Comparison of ENCODE assay signal across 10 mouse cellular contexts in genomic region chr19:46525691-46526631, GRCm38 (mm10). TPM values are rescaled to one million over a fixed set of nuclear protein-coding genes. Genes with fewer than 3 reads are reported as not detected.
DNase-seq lines count a peak whose midpoint lies in the region; ATAC-seq and TF ChIP-seq lines count a peak whose summit lies in the region.
"Had no signal": no experiment of that assay in that cellular context is flagged by ENCODE, and none has a peak within 500 bp of the region (broad histone marks: within the 10 kb centered on the region; RNA-seq: fewer than 3 reads in every experiment).

No protein-coding gene starts in this region.

- WGBS in heart, embryonic 10.5 days, result 57% methylated on average over 10 of the region's 10 CpGs
- 59% methylated on average over 10 of the region's 10 CpGs for WGBS in stomach, embryonic 15.5 days
- WGBS in stomach, postnatal 0 days, result 71% methylated on average over 10 of the region's 10 CpGs
- WGBS in kidney, adult 2 months, result 46% methylated on average over 10 of the region's 10 CpGs
- 78% methylated on average over 10 of the region's 10 CpGs for WGBS in intestine, postnatal 0 days
- 79% methylated on average over 10 of the region's 10 CpGs for WGBS in liver, postnatal 0 days (ENCODE audit: insufficient replicate concordance)

- H3K4me3 ChIP-seq in heart, embryonic 10.5 days, result no peak overlapping the region
- no peak overlapping the region for H3K4me3 ChIP-seq in stomach, embryonic 15.5 days (replicated peaks)
- H3K4me3 ChIP-seq in stomach, postnatal 0 days (ENCODE audit: low read depth, low read length), result no peak overlapping the region
- no peak overlapping the region for H3K4me3 ChIP-seq in kidney, adult 2 months (ENCODE audit: insufficient read depth, low read depth, low read length)
- H3K4me3 ChIP-seq in intestine, postnatal 0 days (ENCODE audit: low read depth, low read length), result no peak overlapping the region
- H3K4me3 ChIP-seq in liver, postnatal 0 days (ENCODE audit: low read depth, low read length), result no peak overlapping the region
- H3K4me3 ChIP-seq: embryonic facial prominence, embryonic 15.5 days had no signal

- no peaks in the 10 kb centered on the region for H3K27me3 ChIP-seq in heart, embryonic 10.5 days (ENCODE audit: insufficient read depth, poor library complexity, severe bottlenecking)
- H3K27me3 ChIP-seq in stomach, embryonic 15.5 days (replicated peaks), result no peaks in the 10 kb centered on the region
- no peaks in the 10 kb centered on the region for H3K27me3 ChIP-seq in stomach, postnatal 0 days (ENCODE audit: control insufficient read depth, insufficient read depth, low read length)
- no peaks in the 10 kb centered on the region for H3K27me3 ChIP-seq in kidney, adult 2 months (replicated peaks; ENCODE audit: control insufficient read depth, insufficient read depth, low read length)
- no peaks in the 10 kb centered on the region for H3K27me3 ChIP-seq in intestine, postnatal 0 days (replicated peaks; ENCODE audit: control insufficient read depth, insufficient read depth, low read length)
- peaks cover 6% of the 10 kb centered on the region; the same call in 1 of the 2 replicates for H3K27me3 ChIP-seq in liver, postnatal 0 days (ENCODE audit: insufficient read depth, low read length)
- H3K27me3 ChIP-seq: embryonic facial prominence, embryonic 15.5 days had no signal

- H3K4me1 ChIP-seq in heart, embryonic 10.5 days, result peaks cover 94% of the 10 kb centered on the region
- peaks cover 55% of the 10 kb centered on the region for H3K4me1 ChIP-seq in stomach, embryonic 15.5 days
- H3K4me1 ChIP-seq in stomach, postnatal 0 days (replicated peaks; ENCODE audit: control insufficient read depth, insufficient read depth), result peaks cover 32% of the 10 kb centered on the region
- peaks cover 59% of the 10 kb centered on the region for H3K4me1 ChIP-seq in kidney, adult 2 months (ENCODE audit: control insufficient read depth, insufficient read depth, low read length)
- peaks cover 28% of the 10 kb centered on the region for H3K4me1 ChIP-seq in intestine, postnatal 0 days (replicated peaks; ENCODE audit: control insufficient read depth, insufficient read depth, low read length)
- peaks cover 49% of the 10 kb centered on the region for H3K4me1 ChIP-seq in liver, postnatal 0 days (ENCODE audit: insufficient read depth)

- intact Hi-C loops in heart, postnatal 14 days (cut with DNase I), result loop anchor here (2.0 kb wide), 1 partner anchor 15 kb away; no protein-coding TSS in a partner anchor

- no peaks in the 10 kb centered on the region for H3K9me3 ChIP-seq in heart, embryonic 10.5 days
- no peaks in the 10 kb centered on the region for H3K9me3 ChIP-seq in stomach, embryonic 15.5 days
- no peaks in the 10 kb centered on the region for H3K9me3 ChIP-seq in stomach, postnatal 0 days (ENCODE audit: control insufficient read depth, low read length)
- H3K9me3 ChIP-seq in intestine, postnatal 0 days (ENCODE audit: control insufficient read depth), result no peaks in the 10 kb centered on the region
- no peaks in the 10 kb centered on the region for H3K9me3 ChIP-seq in liver, postnatal 0 days (ENCODE audit: low read length)
- H3K9me3 ChIP-seq: embryonic facial prominence, embryonic 15.5 days had no signal

- H3K4me2 ChIP-seq in stomach, embryonic 15.5 days, result no peak overlapping the region
- no peak overlapping the region for H3K4me2 ChIP-seq in stomach, postnatal 0 days (replicated peaks; ENCODE audit: low read depth)
- H3K4me2 ChIP-seq in intestine, postnatal 0 days (replicated peaks; ENCODE audit: low read depth), result no peak overlapping the region
- no peak overlapping the region for H3K4me2 ChIP-seq in liver, postnatal 0 days (ENCODE audit: low read depth, low read length)
- H3K4me2 ChIP-seq: embryonic facial prominence, embryonic 15.5 days had no signal

- no peak for TF ChIP-seq EP300 in stomach, postnatal 0 days (optimal IDR thresholded peaks at IDR 0.05)
- TF ChIP-seq EP300 in liver, postnatal 0 days (IDR thresholded peaks at IDR 0.05; ENCODE audit: low read depth), result no peak

- no peak for TF ChIP-seq POLR2A in kidney, adult 2 months (IDR thresholded peaks at IDR 0.05; ENCODE audit: low read depth, low read length)

- no peak for TF ChIP-seq CTCF in stomach, postnatal 0 days (IDR thresholded peaks at IDR 0.05; ENCODE audit: low read depth)
- no peak for TF ChIP-seq CTCF in kidney, adult 2 months (conservative IDR thresholded peaks at IDR 0.05; ENCODE audit: insufficient read depth, insufficient read length, low read depth, low read length)
- TF ChIP-seq CTCF in intestine, postnatal 0 days (IDR thresholded peaks at IDR 0.05; ENCODE audit: low read depth), result no peak
- TF ChIP-seq CTCF in liver, postnatal 0 days (IDR thresholded peaks at IDR 0.05; ENCODE audit: low read depth), result no peak

- no peak for ATAC-seq in stomach, embryonic 15.5 days (ENCODE audit: insufficient read depth, low FRiP score, low read depth)
- no peak for ATAC-seq in stomach, postnatal 0 days (ENCODE audit: low FRiP score, low TSS enrichment)
- ATAC-seq in intestine, postnatal 0 days, result no peak
- ATAC-seq in liver, postnatal 0 days, result no peak

- no peaks in the 10 kb centered on the region for H3K36me3 ChIP-seq in heart, embryonic 10.5 days
- no peaks in the 10 kb centered on the region for H3K36me3 ChIP-seq in stomach, embryonic 15.5 days
- H3K36me3 ChIP-seq in stomach, postnatal 0 days (ENCODE audit: control insufficient read depth, insufficient read depth, low read length), result no peaks in the 10 kb centered on the region
- no peaks in the 10 kb centered on the region for H3K36me3 ChIP-seq in kidney, adult 2 months (ENCODE audit: control insufficient read depth, insufficient read depth, low read length)
- no peaks in the 10 kb centered on the region for H3K36me3 ChIP-seq in intestine, postnatal 0 days (ENCODE audit: control insufficient read depth, insufficient read depth)
- H3K36me3 ChIP-seq in liver, postnatal 0 days (replicated peaks; ENCODE audit: insufficient read depth, low read length), result no peaks in the 10 kb centered on the region
- H3K36me3 ChIP-seq: embryonic facial prominence, embryonic 15.5 days had no signal

- no peak for DNase-seq in heart, embryonic 10.5 days (ENCODE audit: low spot score)
- DNase-seq in heart, postnatal 14 days, result no peak
- no peak for DNase-seq in stomach, postnatal 0 days (ENCODE audit: low spot score)
- DNase-seq in kidney, adult 2 months, result peak; percentile 74
- no peak for DNase-seq in liver, postnatal 0 days
- no peak for DNase-seq in ovary, postnatal 10 days (ENCODE audit: low spot score)

- no peak overlapping the region for H3K9ac ChIP-seq in stomach, embryonic 15.5 days
- H3K9ac ChIP-seq in stomach, postnatal 0 days (ENCODE audit: low read length), result no peak overlapping the region
- H3K9ac ChIP-seq in intestine, postnatal 0 days (ENCODE audit: low read depth, low read length), result no peak overlapping the region
- no peak overlapping the region for H3K9ac ChIP-seq in liver, postnatal 0 days (replicated peaks)
- H3K9ac ChIP-seq: embryonic facial prominence, embryonic 15.5 days; liver, embryonic 14.5 days had no signal

- peak overlapping the region; percentile 92 for H3K27ac ChIP-seq in heart, embryonic 10.5 days
- peak overlapping the region; percentile 79 for H3K27ac ChIP-seq in stomach, embryonic 15.5 days
- no peak overlapping the region for H3K27ac ChIP-seq in stomach, postnatal 0 days (replicated peaks)
- peak overlapping the region; percentile 76 for H3K27ac ChIP-seq in kidney, adult 2 months (ENCODE audit: insufficient read depth, low read depth, low read length)
- no peak overlapping the region for H3K27ac ChIP-seq in intestine, postnatal 0 days (ENCODE audit: low read depth, low read length)
- H3K27ac ChIP-seq in liver, postnatal 0 days (ENCODE audit: low read depth), result no peak overlapping the region
- H3K27ac ChIP-seq: liver, embryonic 14.5 days had no signal

RNA-seq across cellular contexts. Expression of gene Trim8, which starts 24.5 kb away (rescaled TPM):
- polyA plus RNA-seq in heart, embryonic 10.5 days (2016; fragmentation: Nextera tagmentation; extraction: Ambion mirVana), result 17.6 and 22.0 TPM in 2 replicates
- 10 to 100 TPM; 47.6 to 50.0 TPM for total RNA-seq in heart, postnatal 14 days (2021)
- 20.4 and 20.9 TPM in 2 replicates for polyA plus RNA-seq in stomach, embryonic 15.5 days (2015; fragmentation: Nextera tagmentation; extraction: Ambion mirVana)
- polyA plus RNA-seq in stomach, postnatal 0 days (2015; fragmentation: Nextera tagmentation; extraction: Ambion mirVana), result 15.1 and 16.4 TPM in 2 replicates
- 41.3 and 43.6 TPM in 2 replicates for polyA plus RNA-seq in kidney, adult 2 months (2012; rRNA removed)
- polyA plus RNA-seq in intestine, postnatal 0 days (2015; fragmentation: Nextera tagmentation; extraction: Ambion mirVana), result 16.7 and 17.1 TPM in 2 replicates
- polyA plus RNA-seq in liver, postnatal 0 days (2015; fragmentation: Nextera tagmentation; extraction: Ambion mirVana), result 7.9 and 9.8 TPM in 2 replicates

RNA-seq across cellular contexts. Expression of gene Arl3, which starts 47.0 kb away (rescaled TPM):
- polyA plus RNA-seq in heart, embryonic 10.5 days (2016; fragmentation: Nextera tagmentation; extraction: Ambion mirVana), result 112 and 134 TPM in 2 replicates
- 10 to 100 TPM; 29.7 to 30.0 TPM for total RNA-seq in heart, postnatal 14 days (2021)
- 98.2 and 103 TPM in 2 replicates for polyA plus RNA-seq in stomach, embryonic 15.5 days (2015; fragmentation: Nextera tagmentation; extraction: Ambion mirVana)
- 39.6 and 41.6 TPM in 2 replicates for polyA plus RNA-seq in stomach, postnatal 0 days (2015; fragmentation: Nextera tagmentation; extraction: Ambion mirVana)
- 52.5 and 62.8 TPM in 2 replicates for polyA plus RNA-seq in kidney, adult 2 months (2012; rRNA removed)
- polyA plus RNA-seq in intestine, postnatal 0 days (2015; fragmentation: Nextera tagmentation; extraction: Ambion mirVana), result 21.1 and 25.6 TPM in 2 replicates
- polyA plus RNA-seq in liver, postnatal 0 days (2015; fragmentation: Nextera tagmentation; extraction: Ambion mirVana), result 17.0 and 17.1 TPM in 2 replicates

RNA-seq across cellular contexts. Expression of gene Sfxn2, which starts 47.2 kb away (rescaled TPM):
- polyA plus RNA-seq in heart, embryonic 10.5 days (2016; fragmentation: Nextera tagmentation; extraction: Ambion mirVana), result 14.2 and 14.5 TPM in 2 replicates
- 1 to 10 TPM; 4.1 to 5.3 TPM for total RNA-seq in heart, postnatal 14 days (2021)
- polyA plus RNA-seq in stomach, embryonic 15.5 days (2015; fragmentation: Nextera tagmentation; extraction: Ambion mirVana), result 21.9 and 23.8 TPM in 2 replicates
- polyA plus RNA-seq in stomach, postnatal 0 days (2015; fragmentation: Nextera tagmentation; extraction: Ambion mirVana), result 9.4 and 10.0 TPM in 2 replicates
- polyA plus RNA-seq in kidney, adult 2 months (2012; rRNA removed), result 18.9 and 23.0 TPM in 2 replicates
- 5.2 and 6.2 TPM in 2 replicates for polyA plus RNA-seq in intestine, postnatal 0 days (2015; fragmentation: Nextera tagmentation; extraction: Ambion mirVana)
- polyA plus RNA-seq in liver, postnatal 0 days (2015; fragmentation: Nextera tagmentation; extraction: Ambion mirVana), result 63.0 and 63.4 TPM in 2 replicates

Comparison
In these comparisons a context has a peak if more than half of its experiments do, and no peak if none do; other contexts are left out.
1. H3K27ac ChIP-seq: peak in heart, embryonic 10.5 days (single experiment), stomach, embryonic 15.5 days (single experiment) and kidney, adult 2 months (single experiment); none in stomach, postnatal 0 days (single experiment), intestine, postnatal 0 days (single experiment) and liver, postnatal 0 days (single experiment).